Mouse (Mus musculus): ENCODE measurements around the gene Prkce. TPM values are rescaled to one million over a fixed set of nuclear protein-coding genes. Genes with fewer than 3 reads are reported as not detected.

Prkce gene
- polyA plus RNA-seq, 1 experiment from 2014 or later, result 9.4 TPM

- H3K27me3 ChIP-seq (ENCODE audit: insufficient read depth, poor library complexity, severe bottlenecking), result no peaks in the 10 kb centered on the region
- no peaks in the 10 kb centered on the region for H3K36me3 ChIP-seq
- H3K9me3 ChIP-seq, result no peaks in the 10 kb centered on the region
- no peak overlapping the region for H3K4me3 ChIP-seq
- H3K27ac ChIP-seq, result no peak overlapping the region; the same call in 1 of the 2 replicates
- H3K4me1 ChIP-seq, result peaks cover 62% of the 10 kb centered on the region
- 49% methylated on average over 10 of the region's 10 CpGs for WGBS
- DNase-seq (ENCODE audit: low spot score), result no peak
Measured at GRCm38 (mm10) chr17:86256730-86257131, 89.1 kb downstream of the Prkce start.

DNA sequence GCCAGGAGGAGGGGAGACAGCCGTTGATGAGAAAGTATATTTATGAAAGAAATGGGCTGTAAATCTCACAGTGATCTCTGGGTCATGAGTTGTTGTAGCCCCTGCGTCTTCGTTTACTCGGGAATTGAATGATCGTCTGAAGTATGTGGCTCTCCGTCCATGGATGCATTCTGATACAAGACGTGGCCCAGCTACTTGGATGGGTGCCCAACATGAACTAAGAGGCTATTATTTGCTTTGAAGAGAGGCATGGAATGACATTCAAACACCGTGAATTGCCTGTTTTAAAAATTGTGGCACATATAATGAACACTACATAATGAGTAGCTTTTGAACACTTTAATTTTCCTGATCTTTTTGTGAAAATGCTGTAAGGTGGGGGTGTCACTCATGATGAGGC, 93.5 kb downstream of the Prkce start:
- 78% methylated on average over 8 of the region's 8 CpGs for WGBS
- H3K27ac ChIP-seq, result no peak overlapping the region
- DNase-seq (ENCODE audit: low spot score), result no peak

GRCm38 (mm10) chr17:86263985-86264649, 96.5 kb downstream of the Prkce start:
- Histone ChIP-seq H3K27me3 (ENCODE audit: insufficient read depth, poor library complexity, severe bottlenecking) (no peaks in the 10 kb centered on the region), H3K27ac (no peak overlapping the region), H3K9me3 (no peaks in the 10 kb centered on the region), H3K36me3 (no peaks in the 10 kb centered on the region), H3K4me1 (peaks cover 52% of the 10 kb centered on the region), H3K4me3 (no peak overlapping the region)
- DNase-seq (ENCODE audit: low spot score), result no peak
- WGBS, result 90% methylated on average over 11 of the region's 11 CpGs

More for the DNA sequence above, 93.5 kb downstream of the Prkce start:
- H3K4me1 ChIP-seq, result peaks cover 46% of the 10 kb centered on the region
- H3K4me3 ChIP-seq, result no peak overlapping the region
- no peaks in the 10 kb centered on the region for H3K36me3 ChIP-seq
- no peaks in the 10 kb centered on the region for H3K9me3 ChIP-seq
- no peaks in the 10 kb centered on the region for H3K27me3 ChIP-seq (ENCODE audit: insufficient read depth, poor library complexity, severe bottlenecking)

- H3K9me3 ChIP-seq, result no peaks in the 10 kb centered on the region
- WGBS, result 70% methylated on average over 6 of the region's 6 CpGs
Measured at GRCm38 (mm10) chr17:86266051-86266450, 98.5 kb downstream of the Prkce start.

DNA sequence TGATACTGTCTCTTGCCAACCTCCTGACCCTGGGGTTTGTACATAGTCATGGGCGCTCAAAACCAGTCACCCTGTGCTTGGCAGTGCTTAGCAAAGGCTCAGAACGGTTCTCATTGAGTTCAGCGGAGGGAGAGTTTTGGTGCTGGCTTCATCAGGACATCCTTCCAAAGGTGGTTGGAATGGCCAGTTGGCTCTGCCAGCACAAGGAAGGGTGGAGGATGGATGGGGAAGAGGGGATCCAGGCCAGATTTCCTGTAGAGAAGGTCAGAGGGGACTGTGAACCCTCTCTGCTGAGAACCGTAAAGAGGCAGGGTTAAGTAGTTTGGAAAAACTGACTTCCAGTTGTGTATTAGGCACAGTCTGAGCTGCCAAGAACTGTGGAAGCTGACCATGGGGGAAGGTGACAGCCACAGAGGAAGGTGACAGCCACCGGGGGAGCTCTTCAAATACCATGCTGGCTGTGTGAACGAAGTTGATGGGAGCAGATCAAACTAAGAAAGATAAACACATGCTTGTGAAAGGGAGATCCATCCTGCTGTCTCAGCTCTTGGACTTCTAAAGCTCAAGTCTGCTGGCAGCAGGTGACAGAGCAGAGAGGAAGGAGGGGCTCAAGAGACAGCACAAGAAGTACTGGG, 99.7 kb downstream of the Prkce start:
- H3K4me1 ChIP-seq, result peaks cover 70% of the 10 kb centered on the region
- no peaks in the 10 kb centered on the region for H3K9me3 ChIP-seq
- WGBS, result 48% methylated on average over 6 of the region's 6 CpGs
- H3K27ac ChIP-seq, result no peak overlapping the region
- no peak for DNase-seq (ENCODE audit: low spot score)
- no peaks in the 10 kb centered on the region for H3K36me3 ChIP-seq
- H3K27me3 ChIP-seq (ENCODE audit: insufficient read depth, poor library complexity, severe bottlenecking), result no peaks in the 10 kb centered on the region
- H3K4me3 ChIP-seq, result no peak overlapping the region

More at GRCm38 (mm10) chr17:86266051-86266450, 98.5 kb downstream of the Prkce start:
- H3K27me3 ChIP-seq (ENCODE audit: insufficient read depth, poor library complexity, severe bottlenecking), result no peaks in the 10 kb centered on the region
- no peaks in the 10 kb centered on the region for H3K36me3 ChIP-seq
- H3K4me1 ChIP-seq, result peaks cover 59% of the 10 kb centered on the region
- no peak for DNase-seq (ENCODE audit: low spot score)
- no peak overlapping the region for H3K27ac ChIP-seq
- H3K4me3 ChIP-seq, result no peak overlapping the region

DNA sequence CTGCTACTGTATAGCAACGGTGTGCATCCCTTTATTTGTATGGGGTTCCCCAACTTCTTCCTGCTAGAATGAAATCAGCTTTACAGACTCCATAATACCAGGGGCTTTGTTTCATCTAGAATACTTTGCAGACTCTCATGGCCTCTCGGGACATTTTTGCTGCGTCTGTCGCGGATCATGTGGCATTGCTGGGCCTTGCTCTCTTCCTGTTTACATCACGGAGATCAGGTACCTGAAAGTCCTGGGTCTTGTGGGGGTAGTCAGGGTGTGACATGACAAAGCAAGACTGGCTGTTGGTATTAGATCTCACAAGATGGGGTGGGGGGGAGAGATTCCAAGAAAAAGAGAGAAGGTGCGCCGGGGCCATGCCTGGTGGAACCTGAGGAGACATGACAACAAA, 102.1 kb downstream of the Prkce start:
- Histone ChIP-seq H3K27ac (no peak overlapping the region), H3K36me3 (no peaks in the 10 kb centered on the region), H3K27me3 (ENCODE audit: insufficient read depth, poor library complexity, severe bottlenecking) (no peaks in the 10 kb centered on the region), H3K9me3 (no peaks in the 10 kb centered on the region), H3K4me3 (no peak overlapping the region), H3K4me1 (peaks cover 89% of the 10 kb centered on the region)
- WGBS, result 92% methylated on average over 8 of the region's 8 CpGs
- no peak for DNase-seq (ENCODE audit: low spot score)

DNA sequence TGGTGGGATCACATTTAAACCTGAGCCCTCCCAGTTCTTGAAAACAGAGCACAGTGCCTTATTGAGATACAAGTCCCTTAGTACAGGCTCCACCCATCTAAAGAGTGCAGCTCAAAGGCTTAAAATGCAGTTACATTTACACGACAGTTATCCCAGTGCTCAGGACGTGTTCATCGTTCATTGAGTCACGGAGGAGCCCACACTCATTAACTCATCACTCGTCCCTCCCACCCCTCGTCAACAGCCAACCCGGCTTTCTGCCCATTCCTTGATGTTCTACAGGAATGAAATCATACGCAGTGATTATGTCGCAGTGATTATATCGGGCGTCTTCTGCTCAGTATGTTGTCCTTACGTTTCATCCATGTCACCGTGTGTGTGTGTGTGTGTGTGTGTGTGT, 102.9 kb downstream of the Prkce start:
- Histone ChIP-seq H3K27me3 (ENCODE audit: insufficient read depth, poor library complexity, severe bottlenecking) (no peaks in the 10 kb centered on the region), H3K9me3 (no peaks in the 10 kb centered on the region), H3K36me3 (no peaks in the 10 kb centered on the region), H3K4me3 (no peak overlapping the region), H3K4me1 (peaks cover 88% of the 10 kb centered on the region), H3K27ac (no peak overlapping the region)
- 79% methylated on average over 13 of the region's 13 CpGs for WGBS
- no peak for DNase-seq (ENCODE audit: low spot score)

- no peak overlapping the region for H3K4me3 ChIP-seq
- no peaks in the 10 kb centered on the region for H3K9me3 ChIP-seq
- H3K4me1 ChIP-seq, result peaks cover 81% of the 10 kb centered on the region
- WGBS, result 15% methylated on average over 4 of the region's 4 CpGs
- H3K27ac ChIP-seq, result peak overlapping the region; percentile 73
- no peak for DNase-seq (ENCODE audit: low spot score)
- no peaks in the 10 kb centered on the region for H3K36me3 ChIP-seq
- H3K27me3 ChIP-seq (ENCODE audit: insufficient read depth, poor library complexity, severe bottlenecking), result no peaks in the 10 kb centered on the region
Measured at GRCm38 (mm10) chr17:86271277-86271676, 103.7 kb downstream of the Prkce start.

DNA sequence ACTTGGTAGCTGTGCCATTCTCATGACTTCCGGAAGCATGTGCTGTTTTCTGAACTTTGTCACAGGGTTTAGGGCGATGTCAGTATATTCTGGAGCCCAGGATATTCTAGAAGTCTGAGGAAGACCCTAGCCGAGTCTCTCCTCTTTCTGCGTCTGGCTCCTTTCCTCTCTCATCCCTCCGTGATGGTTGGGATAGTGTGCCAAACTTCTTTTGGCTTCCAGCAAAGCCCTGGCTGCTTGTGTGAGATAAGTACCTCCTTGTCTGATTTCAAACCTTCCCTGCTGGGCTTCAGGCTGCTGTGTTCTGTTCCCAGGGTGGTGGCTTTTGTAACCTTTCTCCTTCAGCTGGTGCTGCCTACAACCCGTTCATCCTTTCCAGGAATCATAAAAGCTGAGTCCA, 105.4 kb downstream of the Prkce start:
- no peaks in the 10 kb centered on the region for H3K9me3 ChIP-seq
- no peaks in the 10 kb centered on the region for H3K36me3 ChIP-seq
- H3K27ac ChIP-seq, result 0 out of 2 replicates have a peak overlapping the region, but pooled peaks have one; percentile 31
- DNase-seq (ENCODE audit: low spot score), result no peak
- 35% methylated on average over 6 of the region's 6 CpGs for WGBS
- H3K4me3 ChIP-seq, result no peak overlapping the region
- H3K4me1 ChIP-seq, result peaks cover 67% of the 10 kb centered on the region
- H3K27me3 ChIP-seq (ENCODE audit: insufficient read depth, poor library complexity, severe bottlenecking), result no peaks in the 10 kb centered on the region

DNA sequence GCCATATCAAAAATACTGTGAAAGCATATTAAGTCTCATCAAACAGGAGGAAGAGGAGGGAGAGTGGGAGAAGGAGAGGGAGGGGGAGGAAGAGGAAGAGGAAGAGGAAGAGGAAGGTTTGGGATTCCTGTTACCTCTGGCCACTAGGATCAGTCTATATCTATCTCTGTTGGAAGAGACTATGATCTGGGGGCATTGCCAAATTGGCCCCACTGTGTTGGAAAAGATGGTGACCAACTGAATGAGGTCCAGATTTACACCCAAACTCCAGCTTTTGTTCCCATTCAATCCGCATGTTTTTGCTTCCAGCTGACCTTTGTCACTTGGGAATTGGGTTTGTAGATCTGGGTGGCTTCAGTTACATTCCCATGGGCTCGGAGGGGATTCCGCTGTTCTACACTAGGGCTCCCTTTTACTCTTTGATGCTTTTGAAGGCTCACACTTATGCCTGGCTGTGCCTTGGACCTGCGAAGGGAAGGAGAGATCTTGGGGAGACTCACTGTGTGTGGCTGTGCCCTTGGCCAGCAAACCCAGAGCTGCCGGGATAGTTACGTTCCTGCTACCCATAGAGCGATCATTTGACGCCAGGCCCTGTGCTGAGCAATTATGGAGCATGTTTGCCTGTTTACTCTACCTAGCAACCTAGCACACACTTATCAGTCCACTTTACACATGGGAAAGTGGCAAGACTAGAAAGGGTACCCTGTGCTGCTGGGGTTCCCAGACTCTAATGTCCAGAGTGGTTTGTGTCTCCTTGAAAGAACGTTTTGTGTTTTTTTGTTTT, 106.2 kb downstream of the Prkce start:
- no peak for DNase-seq (ENCODE audit: low spot score)
- 78% methylated on average over 9 of the region's 9 CpGs for WGBS
- Histone ChIP-seq H3K27ac (no peak overlapping the region), H3K4me3 (no peak overlapping the region), H3K36me3 (no peaks in the 10 kb centered on the region), H3K27me3 (ENCODE audit: insufficient read depth, poor library complexity, severe bottlenecking) (no peaks in the 10 kb centered on the region), H3K9me3 (no peaks in the 10 kb centered on the region), H3K4me1 (peaks cover 59% of the 10 kb centered on the region)

DNA sequence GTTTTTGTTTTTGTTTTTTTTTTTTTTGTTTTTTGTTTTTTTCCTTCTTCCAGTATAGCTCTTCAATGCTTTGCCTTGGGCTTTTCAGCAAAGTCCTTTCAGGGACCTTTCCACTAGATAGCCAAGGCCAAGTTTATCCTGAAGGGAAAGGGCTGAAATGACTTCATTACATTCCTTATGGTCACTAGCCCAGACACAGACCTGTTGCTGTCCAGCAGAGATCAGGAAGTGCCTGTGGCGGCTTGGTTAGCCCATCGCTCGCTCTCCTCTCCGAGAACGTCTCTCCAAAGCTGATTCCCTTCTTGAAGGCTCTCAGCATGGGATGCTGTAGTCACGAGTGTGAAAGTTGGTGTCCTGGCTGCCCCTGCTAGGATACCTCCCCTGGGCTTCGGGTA, 106.8 kb downstream of the Prkce start:
- peaks cover 57% of the 10 kb centered on the region for H3K4me1 ChIP-seq
- no peak for DNase-seq (ENCODE audit: low spot score)
- no peak overlapping the region for H3K4me3 ChIP-seq
- H3K27ac ChIP-seq, result no peak overlapping the region
- H3K36me3 ChIP-seq, result no peaks in the 10 kb centered on the region
- H3K27me3 ChIP-seq (ENCODE audit: insufficient read depth, poor library complexity, severe bottlenecking), result no peaks in the 10 kb centered on the region
- no peaks in the 10 kb centered on the region for H3K9me3 ChIP-seq
- WGBS, result 33% methylated on average over 7 of the region's 7 CpGs

- no peak for DNase-seq (ENCODE audit: low spot score)
- no peaks in the 10 kb centered on the region for H3K27me3 ChIP-seq (ENCODE audit: insufficient read depth, poor library complexity, severe bottlenecking)
- peaks cover 58% of the 10 kb centered on the region for H3K4me1 ChIP-seq
- no peak overlapping the region for H3K27ac ChIP-seq
- H3K36me3 ChIP-seq, result no peaks in the 10 kb centered on the region
- H3K4me3 ChIP-seq, result no peak overlapping the region
- H3K9me3 ChIP-seq, result no peaks in the 10 kb centered on the region
- 91% methylated on average over 4 of the region's 4 CpGs for WGBS
Measured at GRCm38 (mm10) chr17:86276381-86276780, 108.8 kb downstream of the Prkce start.
